Mouse (Mus musculus): ENCODE data around the gene Galm. TPM values are rescaled to one million over a fixed set of nuclear protein-coding genes. Genes with fewer than 3 reads are reported as not detected.

Gene Galm
- polyA plus RNA-seq, 1 experiment = 2.5 TPM

DNA sequence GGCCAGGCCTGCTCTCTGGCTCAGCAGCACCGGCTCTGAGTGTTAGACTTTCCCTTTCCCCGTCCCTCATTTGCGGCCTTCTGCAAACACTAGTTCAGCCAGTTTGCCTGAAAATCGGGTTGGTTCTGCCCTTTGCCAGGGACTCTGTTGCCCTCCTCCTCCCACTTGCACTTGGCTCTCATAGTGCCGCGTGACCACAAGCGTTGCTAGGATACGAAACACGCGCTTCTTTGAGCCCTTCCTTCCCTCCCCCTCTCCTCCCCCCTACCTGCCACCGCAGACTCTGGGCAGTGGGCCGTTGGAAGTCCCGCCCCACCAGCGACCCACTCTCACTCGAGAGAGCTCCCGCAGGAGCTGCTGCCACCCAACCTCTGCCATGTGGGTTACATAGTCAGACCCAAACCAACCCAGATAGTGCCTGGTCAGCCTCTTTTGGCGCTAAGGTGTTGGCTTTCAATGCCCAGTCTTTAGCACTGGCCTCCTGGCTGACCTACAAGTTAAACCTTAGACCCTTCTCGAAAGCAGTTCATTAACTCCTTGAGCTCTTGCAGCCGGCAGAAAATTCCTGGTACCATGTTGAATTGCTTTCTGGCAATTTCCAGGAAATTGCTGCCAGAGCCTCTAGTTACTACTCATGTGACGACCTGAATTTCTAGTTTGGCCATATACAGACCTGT, 31.1 kb upstream of the Galm start:
- TF ChIP-seq CEBPB (IDR thresholded peaks at IDR 0.05; ENCODE audit: insufficient read depth, poor library complexity, severe bottlenecking) = no peak
- peak overlapping the region; percentile 4 for H3K4me2 ChIP-seq (ENCODE audit: low read depth)
- no peaks in the 10 kb centered on the region for H3K79me2 ChIP-seq (ENCODE audit: control insufficient read depth, insufficient read depth)
- H3ac ChIP-seq (ENCODE audit: control insufficient read depth, insufficient read length) = no peak overlapping the region
- H3K36me3 ChIP-seq (ENCODE audit: control insufficient read depth, insufficient read depth) = no peaks in the 10 kb centered on the region
- H3K27me3 ChIP-seq (ENCODE audit: control insufficient read depth, insufficient read depth, insufficient read length) = no peaks in the 10 kb centered on the region
- no peak overlapping the region for H3K4me3 ChIP-seq

GRCm38 (mm10) chr17:80096720-80097114, 30.6 kb upstream of the Galm start:
- TF ChIP-seq POLR2A (IDR thresholded peaks at IDR 0.05; ENCODE audit: insufficient read length, low read depth) (no peak), MAX (IDR thresholded peaks at IDR 0.05; ENCODE audit: low read depth) (no peak), SRF (IDR thresholded peaks at IDR 0.05; ENCODE audit: control insufficient read depth, insufficient read length, low read depth) (no peak), MYOD1 (IDR thresholded peaks at IDR 0.05; ENCODE audit: control insufficient read depth in 1 of 3, insufficient read length in 2 of 3, low read depth in 2 of 3) (no peak), E2F4 (IDR thresholded peaks at IDR 0.05; ENCODE audit: insufficient read depth) (no peak), TCF12 (IDR thresholded peaks at IDR 0.05; ENCODE audit: insufficient read depth, poor library complexity, severe bottlenecking) (no peak), TCF3 (IDR thresholded peaks at IDR 0.05; ENCODE audit: insufficient read length, low read depth) (no peak), MYOG (IDR thresholded peaks at IDR 0.05; ENCODE audit: control insufficient read depth in 1 of 3, insufficient read depth in 1 of 3, insufficient read length in 2 of 3, low read depth in 2 of 3) (no peak)
- no peak overlapping the region for H3K4me3 ChIP-seq
- H3ac ChIP-seq (ENCODE audit: control insufficient read depth, insufficient read length) = no peak overlapping the region

GRCm38 (mm10) chr17:80097221-80097620, 30.1 kb upstream of the Galm start:
- no peaks in the 10 kb centered on the region for H3K79me2 ChIP-seq (ENCODE audit: control insufficient read depth, insufficient read depth)
- no peak overlapping the region for H3K4me2 ChIP-seq (ENCODE audit: low read depth)
- no peak overlapping the region for H3K4me3 ChIP-seq
- H3K36me3 ChIP-seq (ENCODE audit: control insufficient read depth, insufficient read depth) = no peaks in the 10 kb centered on the region
- TF ChIP-seq CEBPB (IDR thresholded peaks at IDR 0.05; ENCODE audit: insufficient read depth, poor library complexity, severe bottlenecking) (no peak), TCF12 (IDR thresholded peaks at IDR 0.05; ENCODE audit: insufficient read depth, poor library complexity, severe bottlenecking) (no peak), POLR2A (IDR thresholded peaks at IDR 0.05; ENCODE audit: insufficient read length, low read depth) (no peak), E2F4 (IDR thresholded peaks at IDR 0.05; ENCODE audit: insufficient read depth) (no peak), POLR2AphosphoS2 (IDR thresholded peaks at IDR 0.05; ENCODE audit: insufficient read length, low read depth) (no peak), REST (IDR thresholded peaks at IDR 0.05; ENCODE audit: insufficient read depth, insufficient read length) (no peak), MAX (IDR thresholded peaks at IDR 0.05; ENCODE audit: low read depth) (no peak), MYOD1 (IDR thresholded peaks at IDR 0.05; ENCODE audit: control insufficient read depth in 1 of 3, insufficient read length in 2 of 3, low read depth in 2 of 3) (no peak), USF1 (IDR thresholded peaks at IDR 0.05; ENCODE audit: low read depth) (no peak), MYOG (IDR thresholded peaks at IDR 0.05; ENCODE audit: control insufficient read depth in 1 of 3, insufficient read depth in 1 of 3, insufficient read length in 2 of 3, low read depth in 2 of 3) (no peak), TCF3 (IDR thresholded peaks at IDR 0.05; ENCODE audit: insufficient read length, low read depth) (no peak), SRF (IDR thresholded peaks at IDR 0.05; ENCODE audit: control insufficient read depth, insufficient read length, low read depth) (no peak)
- H3ac ChIP-seq (ENCODE audit: control insufficient read depth, insufficient read length) = no peak overlapping the region
- no peaks in the 10 kb centered on the region for H3K27me3 ChIP-seq (ENCODE audit: control insufficient read depth, insufficient read depth, insufficient read length)

More at GRCm38 (mm10) chr17:80096720-80097114, 30.6 kb upstream of the Galm start:
- no peak overlapping the region for H3K4me2 ChIP-seq (ENCODE audit: low read depth)
- H3K79me2 ChIP-seq (ENCODE audit: control insufficient read depth, insufficient read depth) = no peaks in the 10 kb centered on the region
- no peaks in the 10 kb centered on the region for H3K27me3 ChIP-seq (ENCODE audit: control insufficient read depth, insufficient read depth, insufficient read length)
- no peaks in the 10 kb centered on the region for H3K36me3 ChIP-seq (ENCODE audit: control insufficient read depth, insufficient read depth)

GRCm38 (mm10) chr17:80099823-80100222, 27.4 kb upstream of the Galm start:
- Histone ChIP-seq H3K4me3 (no peak overlapping the region), H3K4me2 (ENCODE audit: low read depth) (no peak overlapping the region), H3K27me3 (ENCODE audit: control insufficient read depth, insufficient read depth, insufficient read length) (no peaks in the 10 kb centered on the region), H3K79me2 (ENCODE audit: control insufficient read depth, insufficient read depth) (no peaks in the 10 kb centered on the region), H3K36me3 (ENCODE audit: control insufficient read depth, insufficient read depth) (no peaks in the 10 kb centered on the region), H3ac (ENCODE audit: control insufficient read depth, insufficient read length) (no peak overlapping the region)
- TF ChIP-seq POLR2A (IDR thresholded peaks at IDR 0.05; ENCODE audit: insufficient read length, low read depth) (no peak), E2F4 (IDR thresholded peaks at IDR 0.05; ENCODE audit: insufficient read depth) (no peak), MYOG (IDR thresholded peaks at IDR 0.05; ENCODE audit: control insufficient read depth in 1 of 3, insufficient read depth in 1 of 3, insufficient read length in 2 of 3, low read depth in 2 of 3) (no peak), TCF12 (IDR thresholded peaks at IDR 0.05; ENCODE audit: insufficient read depth, poor library complexity, severe bottlenecking) (no peak), CEBPB (IDR thresholded peaks at IDR 0.05; ENCODE audit: insufficient read depth, poor library complexity, severe bottlenecking) (no peak), POLR2AphosphoS2 (IDR thresholded peaks at IDR 0.05; ENCODE audit: insufficient read length, low read depth) (no peak), REST (IDR thresholded peaks at IDR 0.05; ENCODE audit: insufficient read depth, insufficient read length) (no peak), USF1 (IDR thresholded peaks at IDR 0.05; ENCODE audit: low read depth) (no peak)

GRCm38 (mm10) chr17:80105348-80105978, 21.8 kb upstream of the Galm start:
- Histone ChIP-seq H3ac (ENCODE audit: control insufficient read depth, insufficient read length) (no peak overlapping the region), H3K27me3 (ENCODE audit: control insufficient read depth, insufficient read depth, insufficient read length) (no peaks in the 10 kb centered on the region), H3K79me2 (ENCODE audit: control insufficient read depth, insufficient read depth) (no peaks in the 10 kb centered on the region), H3K36me3 (ENCODE audit: control insufficient read depth, insufficient read depth) (no peaks in the 10 kb centered on the region), H3K4me3 (no peak overlapping the region), H3K4me2 (ENCODE audit: low read depth) (no peak overlapping the region)
- TF ChIP-seq TCF12 (IDR thresholded peaks at IDR 0.05; ENCODE audit: insufficient read depth, poor library complexity, severe bottlenecking) (no peak), E2F4 (IDR thresholded peaks at IDR 0.05; ENCODE audit: insufficient read depth) (no peak), MYOD1 (IDR thresholded peaks at IDR 0.05; ENCODE audit: control insufficient read depth in 1 of 3, insufficient read length in 2 of 3, low read depth in 2 of 3) (no peak), USF1 (IDR thresholded peaks at IDR 0.05; ENCODE audit: low read depth) (no peak), CEBPB (IDR thresholded peaks at IDR 0.05; ENCODE audit: insufficient read depth, poor library complexity, severe bottlenecking) (no peak), MYOG (IDR thresholded peaks at IDR 0.05; ENCODE audit: control insufficient read depth in 1 of 3, insufficient read depth in 1 of 3, insufficient read length in 2 of 3, low read depth in 2 of 3) (no peak), POLR2AphosphoS2 (IDR thresholded peaks at IDR 0.05; ENCODE audit: insufficient read length, low read depth) (no peak), POLR2A (IDR thresholded peaks at IDR 0.05; ENCODE audit: insufficient read length, low read depth) (no peak), SRF (IDR thresholded peaks at IDR 0.05; ENCODE audit: control insufficient read depth, insufficient read length, low read depth) (no peak), MAX (IDR thresholded peaks at IDR 0.05; ENCODE audit: low read depth) (no peak), TCF3 (IDR thresholded peaks at IDR 0.05; ENCODE audit: insufficient read length, low read depth) (no peak), REST (IDR thresholded peaks at IDR 0.05; ENCODE audit: insufficient read depth, insufficient read length) (no peak)
